Mouse (Mus musculus) embryonic stem cell, embryonic (primary cell): ENCODE results near the gene Pafah1b3.

Experiments used
- CTCF ChIA-PET, 4 experiments: fragments of 300-600 bp in 2 of 4; fragments of 350-600 bp in 2 of 4; sonication (Branson Sonifier 250); formaldehyde crosslinking; loops; one replicate each; lab custom pipeline; 2022; ENCODE audit warnings: inconsistent platforms in 2 of 4; lab: Charles Lee
- POLR2A ChIA-PET, 4 experiments: fragments of 300-600 bp in 2 of 4; fragments of 350-600 bp in 2 of 4; sonication (Branson Sonifier 250); formaldehyde crosslinking; loops; one replicate each; lab custom pipeline; 2022; ENCODE audit warnings: antibody characterized with exemption in 4 of 4, inconsistent platforms in 1 of 4; lab: Charles Lee

The Pafah1b3 gene

GRCm38 (mm10) chr7:25314606-25315305, 17.0 kb upstream of the Pafah1b3 start:
- ChIA-PET CTCF (interaction anchor here in 1 of 4 experiments (0.6 to 1.6 kb wide), 3 partner anchors 8 to 221 kb away, joined by 3 to 5 read pairs (median 3); no protein-coding TSS in a partner anchor), POLR2A (interaction anchor here in 2 of 4 experiments (0.9 to 1.8 kb wide), 8 partner anchors 8 to 84 kb away, joined by 3 to 9 read pairs (median 4); partner anchors contain the start of genes Tmem145 (in 2 of the 2), Cic (in 1 of the 2) and Pafah1b3 (in 1 of the 2))

DNA sequence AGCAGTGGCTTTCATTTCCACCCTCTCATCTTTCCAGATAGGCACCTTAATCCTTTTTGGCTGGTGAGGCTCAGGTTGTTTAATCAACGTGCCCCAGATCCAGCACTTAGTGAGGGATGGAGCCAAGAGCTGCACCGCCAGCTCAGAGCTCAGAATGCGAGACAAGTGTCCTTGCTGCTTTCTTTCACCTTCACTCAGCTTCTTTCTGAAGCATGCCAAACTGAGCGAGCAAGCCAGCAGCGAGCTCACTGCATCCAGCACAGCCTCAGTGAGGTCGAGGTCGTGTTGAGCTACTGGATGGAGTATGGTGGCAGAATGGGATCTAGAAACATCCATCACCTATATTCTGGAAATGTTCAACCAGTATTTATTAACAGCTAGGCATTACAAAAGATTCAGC, 15.5 kb upstream of the Pafah1b3 start:
- POLR2A ChIA-PET: interaction anchor here in 2 of 4 experiments (0.6 to 1.8 kb wide), 7 partner anchors 9 to 35 kb away, joined by 3 to 7 read pairs (median 4); partner anchors contain the start of gene Pafah1b3 (in 2 of the 2)
- CTCF ChIA-PET: interaction anchor here in 2 of 4 experiments (0.5 to 1.6 kb wide), 6 partner anchors 16 to 796 kb away, joined by 3 to 6 read pairs (median 4); partner anchors contain the start of gene Pafah1b3 (in 1 of the 2)

GRCm38 (mm10) chr7:25311193-25311592, 13.4 kb upstream of the Pafah1b3 start:
- ChIA-PET POLR2A (interaction anchor here in 3 of 4 experiments (0.7 to 2.5 kb wide), 6 partner anchors 13 to 427 kb away, joined by 3 to 8 read pairs (median 4); partner anchors contain the start of genes Pafah1b3 (in 3 of the 3), Cic (in 1 of the 3) and Rps19 (in 1 of the 3)), CTCF (interaction anchor here in 2 of 4 experiments (0.6 to 2.1 kb wide), 5 partner anchors 9 to 52 kb away, joined by 3 to 14 read pairs (median 6); partner anchors contain the start of gene Pafah1b3 (in 1 of the 2))

DNA sequence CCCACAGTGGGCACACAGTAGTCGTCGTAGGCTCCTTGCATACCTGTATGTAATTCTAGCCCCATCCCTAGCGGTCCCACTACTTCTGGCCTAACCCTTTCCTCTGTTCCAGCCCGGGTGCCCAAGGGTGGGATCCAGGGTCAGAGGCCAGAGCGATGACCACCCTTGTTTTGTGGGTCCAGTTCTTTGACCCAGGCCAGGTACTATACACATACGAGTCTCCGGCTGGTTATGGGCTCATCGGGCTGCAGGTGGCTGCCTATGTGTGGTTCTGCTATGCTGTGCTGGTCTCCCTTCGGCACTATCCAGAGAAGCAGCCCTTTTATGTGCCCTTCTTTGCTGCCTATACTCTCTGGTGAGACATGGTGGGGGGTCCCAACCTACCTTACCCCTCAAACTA, 11.6 kb upstream of the Pafah1b3 start:
- ChIA-PET CTCF (interaction anchor here in 2 of 4 experiments (0.6 to 1.1 kb wide), 2 partner anchors 176 to 770 kb away, joined by 3 to 7 read pairs; no protein-coding TSS in a partner anchor), POLR2A (interaction anchor here in 2 of 4 experiments (0.6 to 1.4 kb wide), 2 partner anchors 18 to 20 kb away, joined by 3 read pairs; no protein-coding TSS in a partner anchor)

DNA sequence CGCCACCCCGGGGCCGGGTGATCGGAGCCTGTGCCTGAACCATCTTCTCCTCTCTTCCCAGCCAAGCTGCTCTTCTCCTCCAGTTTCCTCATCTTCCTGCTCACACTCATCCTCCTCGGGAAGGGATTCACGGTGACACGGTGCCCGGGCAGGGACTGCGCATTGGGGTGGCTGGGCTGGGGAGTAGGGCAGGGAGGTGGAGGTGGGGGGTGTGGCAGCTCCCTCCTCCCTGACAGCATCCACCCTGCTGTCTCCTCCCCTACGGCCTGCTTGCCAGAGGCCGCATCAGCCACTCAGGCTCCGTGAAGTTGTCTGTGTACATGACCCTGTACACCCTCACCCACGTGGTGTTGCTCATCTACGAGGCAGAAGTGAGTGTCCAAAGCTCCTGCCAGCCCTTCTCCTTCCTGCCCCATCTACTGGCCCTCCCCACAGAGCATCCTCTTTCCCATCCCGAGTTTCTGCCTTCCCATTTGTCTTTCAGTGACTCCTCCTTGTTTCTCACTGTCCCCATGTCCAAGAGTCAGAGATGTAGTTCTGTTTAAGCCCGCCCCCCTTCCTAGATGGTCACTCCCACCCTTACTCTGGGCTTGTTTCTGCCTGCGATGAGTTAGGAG, 11.0 kb upstream of the Pafah1b3 start:
- ChIA-PET CTCF (no interaction called here), POLR2A (no interaction called here)

GRCm38 (mm10) chr7:25306614-25306996, 8.8 kb upstream of the Pafah1b3 start:
- CTCF ChIA-PET: interaction anchor here (0.5 to 3.3 kb wide), 17 partner anchors 8 to 306 kb away, joined by 3 to 19 read pairs (median 3); partner anchors contain the start of genes Megf8 (in 2 of the 4) and Pafah1b3 (in 1 of the 4)
- POLR2A ChIA-PET: interaction anchor here in 3 of 4 experiments (0.6 to 3.6 kb wide), 20 partner anchors 8 to 230 kb away, joined by 3 to 18 read pairs (median 7); partner anchors contain the start of genes Megf8 (in 3 of the 3), Pafah1b3 (in 3 of the 3), Cic (in 1 of the 3) and Gsk3a (in 1 of the 3)

GRCm38 (mm10) chr7:25305956-25306613, 8.3 kb upstream of the Pafah1b3 start, which contains the start of gene Tmem145:
Tmem145 (plus strand) TSS chr7:25306106.
- ChIA-PET CTCF (interaction anchor here (0.5 to 3.3 kb wide), 19 partner anchors 8 to 307 kb away, joined by 3 to 19 read pairs (median 3); partner anchors contain the start of genes Megf8 (in 2 of the 4) and Pafah1b3 (in 1 of the 4)), POLR2A (interaction anchor here in 3 of 4 experiments (0.6 to 3.6 kb wide), 23 partner anchors 8 to 1182 kb away, joined by 3 to 18 read pairs (median 6); partner anchors contain the start of genes Megf8 (in 3 of the 3), Pafah1b3 (in 3 of the 3), Cic (in 1 of the 3) and Gsk3a (in 1 of the 3))

- ChIA-PET CTCF (interaction anchor here (0.6 to 3.3 kb wide), 9 partner anchors 8 to 206 kb away, joined by 3 to 19 read pairs (median 4); partner anchors contain the start of genes Megf8 (in 3 of the 4) and Pafah1b3 (in 1 of the 4)), POLR2A (interaction anchor here (0.5 to 3.6 kb wide), 24 partner anchors 7 to 118 kb away, joined by 3 to 17 read pairs (median 4); partner anchors contain the start of genes Megf8 (in 3 of the 4), Cic (in 1 of the 4), Gsk3a (in 1 of the 4) and Pafah1b3 (in 1 of the 4))
Measured at GRCm38 (mm10) chr7:25305481-25305880, 7.7 kb upstream of the Pafah1b3 start.

- ChIA-PET CTCF (interaction anchor here in 1 of 4 experiments (0.6 kb wide), 1 partner anchor 13 kb away, joined by 3 read pairs; no protein-coding TSS in a partner anchor), POLR2A (interaction anchor here in 2 of 4 experiments (1.6 to 3.6 kb wide), 3 partner anchors 12 to 13 kb away, joined by 5 to 17 read pairs (median 6); partner anchors contain the start of gene Megf8 (in 2 of the 2))
Measured at GRCm38 (mm10) chr7:25303685-25304006, 5.9 kb upstream of the Pafah1b3 start.

- POLR2A ChIA-PET: interaction anchor here in 2 of 4 experiments (1.6 to 3.6 kb wide), 4 partner anchors 11 to 14 kb away, joined by 5 to 17 read pairs (median 6); partner anchors contain the start of gene Megf8 (in 2 of the 2)
- CTCF ChIA-PET: interaction anchor here in 2 of 4 experiments (0.6 kb wide), 2 partner anchors 13 to 487 kb away, joined by 3 to 14 read pairs; no protein-coding TSS in a partner anchor
Measured at GRCm38 (mm10) chr7:25303003-25303684, 5.4 kb upstream of the Pafah1b3 start.

- ChIA-PET CTCF (no interaction called here), POLR2A (interaction anchor here in 3 of 4 experiments (0.6 to 2.9 kb wide), 8 partner anchors 9 to 228 kb away, joined by 3 to 8 read pairs (median 3); partner anchors contain the start of genes Cic (in 1 of the 3) and Megf8 (in 1 of the 3))
Measured at GRCm38 (mm10) chr7:25301063-25301462, 3.3 kb upstream of the Pafah1b3 start, which contains the start of gene Prr19. Prr19 (plus strand) TSS chr7:25301411.

DNA sequence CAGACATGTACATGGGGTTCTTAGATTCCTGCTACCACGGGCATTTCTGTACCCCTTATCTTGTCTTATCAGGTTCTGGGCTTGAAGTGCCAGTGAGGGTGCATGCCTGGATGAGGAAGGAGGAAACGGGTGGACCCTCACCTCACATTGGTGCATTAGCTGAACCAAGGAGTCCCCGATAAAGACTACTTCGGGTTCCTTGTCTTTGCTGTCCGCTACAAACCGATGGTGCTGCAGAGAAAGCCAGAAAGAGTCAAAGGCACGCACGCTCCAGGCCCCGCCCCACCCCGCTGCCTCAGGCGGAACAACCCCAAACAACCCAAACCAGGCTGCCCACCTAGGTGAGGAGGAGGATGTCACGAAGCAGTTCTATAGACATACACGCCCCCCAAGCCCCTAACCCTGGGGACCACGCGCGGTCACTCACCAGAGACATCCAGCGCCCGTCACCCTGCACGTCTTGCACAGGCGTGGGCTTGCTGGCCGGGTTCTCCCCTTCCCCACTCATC, 787 bp downstream of the Pafah1b3 start:
- ChIA-PET POLR2A (interaction anchor here in 3 of 4 experiments (0.6 to 3.3 kb wide), 25 partner anchors 9 to 446 kb away, joined by 3 to 30 read pairs (median 7); partner anchors contain the start of genes Cic (in 3 of the 3), Megf8 (in 3 of the 3), Zfp526 (in 2 of the 3) and Dedd2 (in 1 of the 3)), CTCF (interaction anchor here in 1 of 4 experiments (1.0 to 2.6 kb wide), 9 partner anchors 9 to 202 kb away, joined by 3 to 30 read pairs (median 6); partner anchors contain the start of genes Megf8, Tmem145 and Zfp526)

DNA sequence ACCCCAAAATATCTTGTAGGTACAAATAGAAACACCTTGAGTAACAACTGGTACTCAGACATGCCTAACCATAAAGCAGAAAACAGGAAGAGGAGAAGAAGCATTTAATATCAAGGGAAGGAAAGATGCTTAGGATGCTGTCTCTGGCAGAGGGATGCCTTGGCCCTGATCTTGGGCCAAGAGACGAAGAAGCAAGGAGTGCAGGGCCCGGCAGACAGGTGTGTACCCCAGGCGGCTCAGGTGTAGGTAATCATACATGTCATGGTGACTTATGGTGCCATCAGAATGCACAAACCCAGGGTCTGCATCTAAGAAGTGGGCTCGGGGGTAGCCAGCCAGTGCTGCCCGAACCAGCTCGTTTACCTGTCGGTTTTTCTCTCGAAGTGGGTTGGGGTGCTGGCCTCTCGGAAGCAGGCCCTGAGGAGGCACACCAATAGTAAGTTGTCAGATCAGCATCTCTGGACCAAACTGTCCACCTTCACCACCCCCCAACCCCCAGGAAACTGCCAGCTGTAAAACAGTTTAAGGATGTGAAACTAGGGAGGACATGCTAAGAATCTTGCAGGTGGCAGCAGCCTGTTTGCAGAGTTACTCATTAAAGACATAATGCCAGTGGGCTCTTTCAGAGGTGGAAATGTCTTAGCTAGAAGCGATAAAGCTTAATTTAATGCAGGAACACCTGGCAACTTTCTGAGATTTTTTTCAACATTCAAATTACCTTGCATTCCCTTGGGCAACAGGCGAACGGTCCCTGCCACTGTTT, 2.6 kb downstream of the Pafah1b3 start:
- ChIA-PET POLR2A (interaction anchor here in 2 of 4 experiments (1.0 to 3.0 kb wide), 6 partner anchors 9 to 58 kb away, joined by 3 to 13 read pairs (median 4); partner anchors contain the start of gene Gsk3a (in 1 of the 2)), CTCF (no interaction called here)

- CTCF ChIA-PET: no interaction called here
- POLR2A ChIA-PET: interaction anchor here in 1 of 4 experiments (0.7 kb wide), 1 partner anchor 11 kb away, joined by 4 read pairs; no protein-coding TSS in a partner anchor
Measured at GRCm38 (mm10) chr7:25294495-25294894, 3.3 kb downstream of the Pafah1b3 start.
